Mouse (Mus musculus): ENCODE results near the gene Cabcoco1. TPM values are rescaled to one million over a fixed set of nuclear protein-coding genes. Genes with fewer than 3 reads are reported as not detected.

Gene Cabcoco1
- total RNA-seq (2021), result 1 to 10 TPM; 2.9 to 3.3 TPM
- long read RNA-seq, experiment 1, partial matches to known transcripts, result 0 of 2 reads
- long read RNA-seq, experiment 1, other reads (novel, unspliced or antisense), result 0 of 2 reads
- long read RNA-seq, experiment 2, partial matches to known transcripts, result 1 of 4 reads
- long read RNA-seq, experiment 2, other reads (novel, unspliced or antisense), result 0 of 4 reads

DNA sequence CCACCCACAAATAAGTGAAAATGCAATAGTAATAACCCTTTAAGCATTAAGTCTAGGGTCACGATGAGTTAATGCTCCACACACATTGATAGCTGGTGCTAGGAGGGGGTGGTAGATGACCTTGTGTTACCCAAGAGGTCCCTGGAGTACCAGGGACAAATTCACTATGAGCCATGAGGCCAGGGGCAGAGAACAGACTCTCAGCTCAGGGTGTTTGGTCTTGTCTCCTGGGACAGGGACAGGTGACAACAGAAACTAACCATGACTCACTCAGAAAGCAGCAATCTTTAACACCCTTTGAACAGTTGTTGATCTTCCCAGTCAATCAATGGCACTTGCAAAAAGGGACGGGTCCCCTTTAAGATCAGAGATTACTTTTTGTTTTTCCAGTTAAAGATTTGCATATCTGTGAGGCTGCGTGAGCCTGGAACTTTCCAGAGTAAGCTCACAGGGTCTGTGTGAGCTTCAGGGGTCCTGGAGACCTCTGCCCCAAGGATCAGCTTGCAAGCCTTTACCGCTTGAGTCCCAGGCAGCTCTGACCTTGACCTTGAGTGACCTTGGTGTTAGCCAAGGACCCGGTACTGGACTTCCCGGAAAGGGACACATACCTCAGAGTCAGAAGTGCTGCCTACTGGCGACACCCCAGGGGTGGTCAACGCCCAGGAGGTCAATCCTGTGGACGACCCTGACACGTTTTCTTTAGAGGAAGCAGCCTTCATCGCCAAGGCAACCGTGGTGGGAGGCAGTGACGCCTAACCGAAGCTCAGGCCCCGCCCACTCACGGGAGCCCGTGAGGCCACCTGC, at the start of gene Cabcoco1:
Gene Cabcoco1 (minus strand): TSS at position 758 of the 804 bp plus-strand sequence.
- DNase-seq (ENCODE audit: low spot score in 2 of 2), result peak; percentile 82 to 87
- intact Hi-C loops (cut with DNase I), result no loop called here

DNA sequence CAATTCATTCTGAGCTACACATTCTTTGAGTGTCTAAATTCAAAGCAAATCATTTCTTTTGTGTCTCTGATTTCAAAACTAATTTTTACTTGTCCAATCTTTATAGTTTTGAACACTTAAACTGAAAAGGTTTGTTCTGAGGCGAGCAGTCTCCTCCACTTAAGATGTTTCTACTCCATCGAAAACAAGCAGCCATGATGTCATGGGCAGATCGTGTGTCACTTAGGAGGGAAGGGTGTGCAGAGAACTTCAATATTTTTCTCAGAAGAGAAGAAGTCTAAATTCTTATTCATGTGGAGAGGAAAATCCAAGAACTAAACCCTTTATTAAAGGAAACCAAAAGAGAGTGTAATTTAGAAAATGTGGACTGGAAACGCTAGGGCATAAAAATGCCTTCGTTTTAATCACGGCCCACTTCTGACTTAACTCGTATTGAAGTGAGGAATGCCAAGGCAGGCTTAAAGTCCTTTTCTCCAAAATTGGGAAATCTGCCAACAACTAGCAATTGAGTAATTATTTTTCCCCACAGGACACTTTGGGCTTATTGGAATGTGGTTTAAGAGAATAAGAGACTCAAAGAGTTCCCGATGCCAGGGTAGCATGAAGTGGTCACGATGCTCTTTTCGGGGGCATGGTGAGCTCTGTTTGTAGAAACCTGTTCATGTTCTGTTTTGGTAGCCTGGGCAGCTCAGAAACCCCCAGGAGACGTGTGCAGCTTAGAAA, 48.0 kb upstream of the Cabcoco1 start:
- intact Hi-C loops (cut with DNase I), result no loop called here

DNA sequence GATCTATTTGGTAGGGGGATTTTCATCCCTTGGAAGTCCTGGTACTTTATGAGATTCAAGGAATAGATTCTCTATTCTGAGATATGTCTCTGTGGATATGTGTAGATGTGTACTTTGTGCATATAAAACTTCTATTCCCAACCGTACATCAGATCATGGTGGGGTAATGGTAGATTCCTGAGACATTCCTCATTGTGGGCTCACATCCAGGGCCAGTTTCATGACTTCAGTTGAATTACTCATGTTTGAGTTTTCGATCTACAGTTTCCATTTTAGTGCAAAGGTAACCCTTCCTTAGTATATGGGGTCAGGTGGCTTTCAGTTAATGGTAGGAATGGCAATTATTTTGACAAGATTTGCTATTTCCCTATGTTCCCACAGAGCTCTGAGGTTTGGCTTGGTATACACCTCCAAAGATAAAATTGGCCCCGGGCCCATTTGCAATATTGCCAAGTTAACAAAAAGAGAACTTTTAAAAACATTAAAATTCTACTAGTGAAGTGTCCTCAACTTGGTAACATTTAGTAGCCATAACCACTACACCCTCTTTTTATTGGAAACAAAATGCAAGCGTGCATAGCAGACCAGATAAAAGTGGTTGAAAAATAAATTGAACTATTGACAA, 45.8 kb upstream of the Cabcoco1 start:
- no peak for DNase-seq (ENCODE audit: low spot score in 2 of 2)
- intact Hi-C loops (cut with DNase I), result no loop called here

More for the DNA sequence above, 48.0 kb upstream of the Cabcoco1 start:
- DNase-seq (ENCODE audit: low spot score in 2 of 2), result no peak

DNA sequence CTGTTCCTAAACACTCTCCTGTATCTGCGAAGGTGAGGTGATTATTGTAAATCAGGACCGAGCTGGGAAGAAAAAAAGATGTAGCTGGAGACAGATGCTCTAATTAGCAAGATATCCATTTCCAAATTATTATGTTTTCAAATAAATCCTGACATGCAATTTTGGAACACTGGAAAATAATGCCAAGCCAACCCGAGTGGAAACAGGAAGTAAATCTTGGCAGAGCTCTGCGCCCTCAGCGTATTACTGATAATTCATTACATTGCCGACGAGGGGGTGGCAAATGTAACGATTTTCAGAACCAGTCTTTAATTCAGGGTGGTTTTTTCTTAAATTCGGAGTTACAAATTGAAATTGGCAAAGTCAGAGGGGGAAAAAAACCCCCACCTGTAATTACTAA, 35.6 kb upstream of the Cabcoco1 start:
- DNase-seq (ENCODE audit: low spot score in 2 of 2), result no peak
- intact Hi-C loops (cut with DNase I), result no loop called here

DNA sequence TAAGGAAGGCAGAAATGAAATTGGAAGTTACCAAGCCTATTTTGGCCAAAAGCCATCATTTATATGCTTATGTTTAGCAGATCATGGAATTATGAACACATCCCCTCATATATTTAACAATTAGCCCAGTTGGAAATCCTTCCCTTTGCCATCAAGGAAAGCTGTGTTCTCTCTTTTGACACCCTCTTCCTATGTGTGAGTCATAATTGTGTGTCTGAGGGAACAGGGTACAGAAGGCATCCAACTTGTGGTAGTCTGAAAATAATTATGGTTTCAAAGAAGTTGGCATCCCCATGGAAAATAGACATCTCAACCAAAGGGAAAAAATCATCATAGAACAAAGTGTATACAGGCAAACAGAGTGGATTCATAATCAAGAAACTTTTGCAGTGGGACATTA, 26.5 kb upstream of the Cabcoco1 start:
- no peak for DNase-seq (ENCODE audit: low spot score in 2 of 2)
- intact Hi-C loops (cut with DNase I), result no loop called here

DNA sequence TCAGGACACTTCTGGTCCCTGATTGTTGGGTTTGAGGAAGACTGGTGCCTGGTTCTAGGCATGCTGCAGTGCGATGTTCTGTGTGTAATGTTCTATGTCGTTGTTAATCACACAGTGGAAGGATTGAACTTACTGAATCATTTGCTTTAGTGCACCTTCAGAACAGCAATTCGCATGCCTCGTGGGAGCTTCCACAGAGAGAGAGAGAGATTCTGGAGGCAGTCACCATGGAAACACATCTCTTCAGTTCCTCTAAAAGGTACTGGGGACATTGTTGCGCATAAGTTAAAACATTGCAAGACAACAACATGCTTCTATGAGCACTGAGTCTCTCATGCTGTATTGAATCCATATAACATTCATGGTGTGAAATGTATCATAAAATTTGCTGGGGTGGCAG, 20.6 kb upstream of the Cabcoco1 start:
- peak; percentile 49 to 64 for DNase-seq (ENCODE audit: low spot score in 2 of 2)

DNA sequence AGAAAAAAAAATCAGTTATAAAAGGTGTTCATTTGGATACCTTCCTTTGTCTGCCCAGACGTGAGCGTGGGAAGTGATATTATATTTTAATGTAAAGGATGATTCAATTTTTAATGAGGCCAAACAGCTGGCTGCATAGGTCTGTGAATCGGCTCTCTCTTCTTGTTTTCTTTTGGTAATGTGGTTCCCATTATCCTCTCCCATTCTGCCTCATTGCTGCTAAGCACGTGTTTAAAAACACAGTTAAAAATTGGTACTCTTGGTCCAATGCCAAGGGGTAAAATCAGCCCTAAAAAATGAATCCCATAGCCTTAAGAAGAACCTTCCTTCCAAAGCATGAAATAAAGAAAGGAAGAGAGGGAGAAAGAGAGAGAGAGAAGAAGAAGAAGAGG, 17.1 kb upstream of the Cabcoco1 start:
- intact Hi-C loops (cut with DNase I), result no loop called here
- no peak for DNase-seq (ENCODE audit: low spot score in 2 of 2)

More for the DNA sequence above, 20.6 kb upstream of the Cabcoco1 start:
- intact Hi-C loops (cut with DNase I), result no loop called here

DNA sequence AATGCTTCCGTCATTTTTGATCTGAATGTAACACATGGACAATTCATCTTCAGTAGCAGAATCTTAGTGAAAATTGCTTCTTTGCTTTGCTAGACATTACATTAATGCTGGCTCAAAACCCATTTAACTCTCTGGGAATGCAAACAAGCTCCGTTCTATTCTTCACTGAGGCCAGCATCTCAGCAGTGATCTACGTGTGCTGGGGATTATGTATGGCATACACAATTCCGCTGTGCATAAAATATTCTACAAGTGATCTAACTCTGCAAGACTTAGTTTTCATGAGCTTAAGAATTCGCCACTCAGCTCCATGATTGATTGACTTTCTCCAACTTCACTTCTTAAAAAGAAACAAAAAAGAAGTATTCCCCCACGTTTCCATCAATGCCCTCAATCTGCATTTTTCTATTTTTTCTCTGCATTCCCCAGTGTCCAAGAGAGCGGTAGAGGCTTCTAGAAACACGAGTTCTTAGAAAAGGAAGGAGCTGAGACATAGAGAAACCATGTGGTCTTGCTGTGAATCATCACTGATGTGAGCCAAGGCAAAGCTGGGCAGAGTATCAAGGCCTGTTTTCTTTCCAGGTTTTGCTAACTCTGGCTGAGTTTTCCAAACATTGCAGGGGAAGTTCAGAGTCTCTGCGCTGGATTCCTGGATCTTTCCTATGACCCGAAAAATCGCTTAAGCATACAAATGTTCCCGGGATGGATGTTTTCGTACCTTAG, 16.6 kb upstream of the Cabcoco1 start:
- intact Hi-C loops (cut with DNase I), result no loop called here
- DNase-seq (ENCODE audit: low spot score in 2 of 2), result peak; percentile 69 to 83

DNA sequence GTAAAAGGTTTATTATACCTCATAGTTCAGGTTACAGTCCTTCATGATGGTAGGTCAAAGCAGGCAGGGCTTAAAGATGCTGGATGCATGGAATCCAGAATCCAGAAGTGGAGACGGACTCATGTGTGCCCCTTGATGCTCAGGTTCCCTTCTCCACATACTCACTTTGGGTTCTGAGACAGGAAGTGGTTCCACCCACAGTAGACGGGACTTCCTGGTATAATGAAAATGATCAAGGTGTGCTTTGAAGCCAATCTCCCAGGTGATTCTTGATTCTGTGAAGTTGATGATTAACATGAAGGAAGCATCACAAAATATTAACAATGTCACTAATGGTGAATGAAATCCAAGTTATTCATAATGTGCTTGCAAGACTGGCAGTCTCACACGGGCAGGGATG, 12.0 kb upstream of the Cabcoco1 start:
- intact Hi-C loops (cut with DNase I), result no loop called here
- DNase-seq (ENCODE audit: low spot score in 2 of 2), result no peak

DNA sequence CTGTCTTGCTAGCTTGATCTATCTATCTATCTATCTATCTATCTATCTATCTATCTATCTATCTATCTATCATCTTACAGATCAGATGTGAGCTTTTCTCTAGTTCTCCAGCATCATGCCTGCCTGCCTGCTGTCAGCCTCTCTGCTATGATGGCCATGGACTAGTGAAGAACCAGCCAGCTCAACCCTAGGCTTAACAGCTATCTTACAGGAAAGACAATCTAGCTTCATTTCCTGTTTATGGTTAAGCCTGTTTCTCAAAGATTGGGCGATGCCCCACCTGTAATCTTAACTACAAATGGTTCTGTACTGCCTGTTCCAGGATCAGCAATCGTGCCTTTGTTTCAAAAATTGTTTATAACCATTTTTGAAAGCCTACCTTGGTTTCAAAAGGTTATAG, 10.9 kb upstream of the Cabcoco1 start:
- DNase-seq (ENCODE audit: low spot score in 2 of 2), result no peak
- intact Hi-C loops (cut with DNase I), result no loop called here

DNA sequence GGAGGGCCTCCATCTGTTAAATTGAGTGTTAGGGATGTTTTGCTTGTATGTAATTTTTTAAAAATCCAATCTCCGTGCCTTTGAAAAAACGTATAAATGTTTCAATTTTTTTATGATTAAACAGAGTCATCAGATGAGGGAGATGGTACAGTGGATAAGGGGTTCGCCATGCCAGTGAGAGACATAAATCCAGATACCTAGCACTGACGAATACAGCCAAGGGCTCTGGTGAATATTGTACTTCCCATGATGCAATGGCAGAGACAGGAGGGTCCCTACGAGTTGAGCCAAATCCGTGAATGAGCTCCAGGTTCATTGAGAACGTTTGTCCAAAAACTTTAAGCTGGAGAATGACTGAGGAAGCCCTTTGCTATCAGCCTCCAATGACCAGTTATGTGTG, 9.6 kb upstream of the Cabcoco1 start:
- DNase-seq (ENCODE audit: low spot score in 2 of 2), result no peak
- intact Hi-C loops (cut with DNase I), result no loop called here

DNA sequence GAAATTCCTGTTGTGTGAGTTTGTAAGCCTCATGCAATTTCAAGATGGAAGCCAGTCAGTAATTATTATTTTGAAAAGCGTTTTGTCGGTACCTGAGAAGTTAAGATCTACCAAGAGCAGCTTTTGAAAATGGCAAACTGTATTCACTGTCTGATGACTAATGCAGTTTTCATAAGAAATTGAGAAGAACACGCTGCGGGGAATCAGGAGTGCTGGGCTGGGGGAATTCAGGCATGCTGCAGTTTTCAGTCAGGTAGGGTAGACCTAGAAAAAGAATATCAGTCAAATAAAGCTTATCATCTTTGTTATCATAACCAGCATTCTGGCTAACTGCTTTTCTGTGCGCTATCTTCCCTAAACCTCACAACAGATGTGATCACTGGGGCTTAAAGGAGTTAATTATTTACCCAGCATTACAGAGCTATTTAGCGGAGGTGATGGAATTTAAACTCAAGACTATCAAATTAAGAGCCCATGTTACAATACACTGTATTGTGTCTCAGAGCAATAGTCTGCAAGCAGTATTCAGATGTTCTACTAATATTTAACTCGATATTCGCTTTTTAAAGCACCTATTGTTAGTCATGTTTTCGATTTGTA, 9.1 kb upstream of the Cabcoco1 start:
- no peak for DNase-seq (ENCODE audit: low spot score in 2 of 2)
- intact Hi-C loops (cut with DNase I), result no loop called here

DNA sequence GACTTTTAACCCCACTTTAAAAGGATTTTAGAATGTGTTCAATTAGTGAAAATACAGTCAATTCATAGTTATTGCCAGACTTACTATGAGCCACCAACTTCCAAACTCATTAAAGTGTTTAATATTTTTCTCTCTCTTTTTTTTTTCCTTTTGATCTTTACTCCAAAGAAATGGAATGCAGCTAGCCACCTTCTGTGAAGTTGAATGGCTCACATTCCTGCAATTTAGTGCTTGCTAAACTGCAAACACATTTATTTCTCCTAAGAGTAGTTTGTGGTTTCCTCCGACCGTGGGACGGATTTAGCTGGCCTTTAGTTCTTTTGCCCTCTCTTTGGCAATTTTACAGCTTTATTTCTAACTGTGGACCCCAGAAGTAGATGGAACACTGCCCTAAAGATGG, 1.4 kb upstream of the Cabcoco1 start:
- DNase-seq (ENCODE audit: low spot score in 2 of 2), result no peak
- intact Hi-C loops (cut with DNase I), result no loop called here

DNA sequence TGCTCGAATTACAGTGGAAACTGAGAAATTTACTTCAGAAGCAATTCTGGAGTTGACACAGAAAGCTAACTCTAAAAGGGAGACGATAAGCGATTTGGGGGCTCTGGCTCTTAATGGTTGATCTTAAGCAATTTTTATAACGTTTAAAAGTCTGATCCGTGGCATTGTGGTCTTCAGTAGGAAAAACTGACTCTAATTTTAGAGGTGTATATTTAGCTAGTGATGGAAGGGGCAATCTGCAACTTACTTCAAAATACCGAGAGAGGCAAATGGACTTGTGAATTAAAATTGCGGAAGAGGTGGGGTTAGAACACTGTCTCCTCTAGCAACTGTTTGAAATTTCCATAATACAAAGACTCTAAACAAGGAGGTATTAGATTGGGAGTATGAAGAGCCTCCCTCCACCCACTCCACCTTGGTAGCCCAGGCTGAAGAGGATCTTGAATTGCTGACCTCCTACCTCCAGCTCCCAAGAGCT, 286 bp upstream of the Cabcoco1 start:
- DNase-seq (ENCODE audit: low spot score in 2 of 2), result no peak
- intact Hi-C loops (cut with DNase I), result no loop called here

DNA sequence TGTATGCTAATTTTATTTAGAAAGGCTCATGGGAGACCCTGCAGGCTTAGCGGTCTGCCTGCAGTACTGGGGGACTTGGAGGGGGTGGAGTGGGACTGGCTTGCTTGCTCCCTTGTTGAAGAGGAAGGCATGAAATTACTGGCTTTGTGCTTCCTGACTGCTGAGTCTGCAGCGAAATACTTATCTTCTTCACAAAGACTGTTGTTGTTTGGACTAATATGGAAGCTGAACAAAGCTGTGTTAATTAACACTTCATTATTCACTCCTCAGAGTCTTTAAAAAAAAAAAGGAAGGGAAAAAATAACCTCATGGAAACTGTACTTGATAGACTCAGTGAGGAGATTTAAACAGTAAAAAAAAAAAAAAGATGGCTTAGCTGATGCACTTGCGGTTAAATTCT, 1.1 kb downstream of the Cabcoco1 start:
- peak in 1 of 2 experiments; percentile 14 for DNase-seq (ENCODE audit: low spot score in 2 of 2)
- intact Hi-C loops (cut with DNase I), result no loop called here

DNA sequence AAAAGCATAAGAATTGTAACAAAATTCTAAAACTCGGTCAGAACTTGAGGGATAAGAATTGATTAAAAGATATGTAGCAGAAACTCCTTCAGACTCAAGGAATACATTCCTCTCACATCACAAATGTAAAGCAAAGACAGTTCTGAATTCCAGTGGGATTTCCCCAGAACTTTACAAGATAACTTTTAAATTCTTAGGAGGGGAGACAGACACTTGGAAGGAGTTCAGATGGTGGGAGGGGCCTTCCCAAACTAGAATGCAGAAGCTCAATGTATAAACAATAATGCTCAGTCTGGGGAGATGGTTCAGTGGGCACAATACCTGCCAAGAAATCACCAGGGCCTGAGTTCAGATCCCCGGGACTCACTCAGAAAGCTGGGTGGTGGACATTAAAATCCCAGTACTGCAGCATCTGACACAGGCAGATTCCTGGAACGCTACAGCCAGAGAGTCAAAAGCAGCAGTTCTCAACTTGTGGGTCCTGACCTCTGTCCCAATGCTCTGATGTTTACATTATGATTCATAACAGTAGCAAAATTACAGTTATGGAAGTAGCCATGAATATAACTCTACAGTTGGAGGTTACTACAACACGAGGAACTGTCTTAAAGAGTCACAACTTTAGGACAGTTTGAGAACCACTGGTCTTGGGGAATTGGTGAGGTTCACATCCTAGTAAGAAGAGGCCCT, 4.3 kb downstream of the Cabcoco1 start:
- DNase-seq (ENCODE audit: low spot score in 2 of 2), result no peak
- intact Hi-C loops (cut with DNase I), result no loop called here

DNA sequence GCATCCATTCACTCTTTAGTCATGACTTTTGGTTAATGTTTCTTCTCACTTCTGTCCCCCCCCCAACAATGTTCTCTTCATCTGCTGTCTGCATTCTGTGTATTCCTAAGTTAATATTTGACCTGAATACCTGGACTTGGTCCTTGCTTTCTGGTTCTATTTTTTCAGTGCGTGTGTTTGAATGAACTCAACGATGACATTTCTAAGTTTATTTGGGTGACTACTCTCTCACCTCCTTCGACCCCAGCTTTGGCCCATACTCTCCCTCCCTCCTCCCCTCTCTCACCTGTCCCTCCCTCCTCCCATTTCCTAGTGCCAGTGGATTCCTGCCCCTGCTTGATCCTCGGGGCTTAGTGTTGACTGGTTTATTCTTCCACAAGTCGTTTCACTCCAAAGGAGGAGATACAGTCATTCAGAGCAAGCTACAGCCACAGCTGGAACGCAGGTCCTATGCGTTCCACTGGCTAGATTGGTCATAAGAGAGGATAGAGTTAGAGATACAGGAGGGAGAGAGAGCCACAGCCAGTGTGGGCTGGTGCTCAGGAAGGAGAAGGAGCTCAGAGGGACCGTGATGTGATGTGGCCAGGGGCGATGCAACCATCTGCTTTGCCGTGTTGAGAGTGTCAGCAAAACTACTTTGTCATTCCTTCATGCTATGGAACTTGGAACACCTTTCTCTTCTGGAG, 12.2 kb downstream of the Cabcoco1 start:
- intact Hi-C loops (cut with DNase I), result no loop called here
- DNase-seq (ENCODE audit: low spot score in 2 of 2), result no peak

DNA sequence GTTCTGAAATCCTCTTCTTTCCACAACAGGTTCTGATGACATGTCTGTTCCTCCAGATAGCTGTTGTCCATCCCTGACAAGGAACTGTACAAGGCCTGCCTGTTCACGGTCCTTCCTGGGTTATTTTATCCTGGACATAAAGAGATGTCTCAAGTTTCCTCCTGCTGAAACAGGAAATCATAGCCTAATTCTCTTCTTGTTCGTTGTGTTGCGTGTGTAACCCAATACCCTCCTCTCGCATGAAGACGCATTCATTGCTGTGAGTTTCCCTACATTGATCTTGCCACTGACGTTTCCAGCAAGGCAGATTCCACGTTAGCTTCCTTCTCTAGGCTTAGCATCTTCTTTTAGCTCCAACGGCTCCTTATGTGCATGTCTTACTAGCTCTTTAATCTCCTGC, 12.7 kb downstream of the Cabcoco1 start:
- intact Hi-C loops (cut with DNase I), result no loop called here
- no peak for DNase-seq (ENCODE audit: low spot score in 2 of 2)
